Mouse (Mus musculus): ENCODE results near the gene Ppp1r9a. TPM values are rescaled to one million over a fixed set of nuclear protein-coding genes. Genes with fewer than 3 reads are reported as not detected.

The Ppp1r9a gene
- polyA plus RNA-seq, 1 experiment from 2014 or later: 12.1 TPM

- DNase-seq (ENCODE audit: low read depth, low spot score) (no peak), ATAC-seq (no peak)
- no peak for TF ChIP-seq CTCF (IDR thresholded peaks at IDR 0.05)
- CTCF ChIA-PET: no interaction called here
- in situ Hi-C loops (cut with MboI; ENCODE audit: low pct_unique_long_range_greater_than_20kb): no loop called here
- no peaks in the 10 kb centered on the region for H3K27me3 ChIP-seq
- POLR2A ChIA-PET: no interaction called here
These were observed 143.1 kb downstream of the Ppp1r9a start for GRCm38 (mm10) chr6:5045854-5046253.

DNA sequence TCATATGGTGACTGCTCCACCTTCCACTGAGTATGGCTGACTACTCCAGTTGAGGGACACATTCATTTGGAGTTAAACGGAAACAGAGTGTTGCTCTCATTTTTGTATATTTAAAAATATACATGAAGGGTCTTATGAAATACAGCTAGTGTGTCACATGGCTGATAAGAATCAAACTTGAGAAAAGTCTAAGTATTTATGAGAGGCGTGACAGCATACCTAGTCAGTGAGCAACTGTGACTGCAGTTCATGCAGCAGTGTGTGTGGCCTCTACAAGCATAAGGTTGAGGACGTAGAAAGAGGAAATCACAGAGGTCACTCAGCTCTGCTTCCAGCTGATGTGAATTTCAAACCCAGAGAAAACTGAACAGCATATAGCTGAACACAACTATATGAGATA, 145.3 kb downstream of the Ppp1r9a start:
- ChIA-PET POLR2A (no interaction called here), CTCF (no interaction called here)
- ATAC-seq: no peak
- H3K27me3 ChIP-seq: no peaks in the 10 kb centered on the region
- no peak for TF ChIP-seq CTCF (IDR thresholded peaks at IDR 0.05)
- no peak for DNase-seq (ENCODE audit: low read depth, low spot score)
- in situ Hi-C loops (cut with MboI; ENCODE audit: low pct_unique_long_range_greater_than_20kb): no loop called here

GRCm38 (mm10) chr6:5052309-5052708, 149.6 kb downstream of the Ppp1r9a start:
- POLR2A ChIA-PET: no interaction called here
- ATAC-seq (no peak), DNase-seq (ENCODE audit: low read depth, low spot score) (no peak)
- no peak for TF ChIP-seq CTCF (IDR thresholded peaks at IDR 0.05)
- in situ Hi-C loops (cut with MboI; ENCODE audit: low pct_unique_long_range_greater_than_20kb): no loop called here
- CTCF ChIA-PET: no interaction called here
- no peaks in the 10 kb centered on the region for H3K27me3 ChIP-seq

DNA sequence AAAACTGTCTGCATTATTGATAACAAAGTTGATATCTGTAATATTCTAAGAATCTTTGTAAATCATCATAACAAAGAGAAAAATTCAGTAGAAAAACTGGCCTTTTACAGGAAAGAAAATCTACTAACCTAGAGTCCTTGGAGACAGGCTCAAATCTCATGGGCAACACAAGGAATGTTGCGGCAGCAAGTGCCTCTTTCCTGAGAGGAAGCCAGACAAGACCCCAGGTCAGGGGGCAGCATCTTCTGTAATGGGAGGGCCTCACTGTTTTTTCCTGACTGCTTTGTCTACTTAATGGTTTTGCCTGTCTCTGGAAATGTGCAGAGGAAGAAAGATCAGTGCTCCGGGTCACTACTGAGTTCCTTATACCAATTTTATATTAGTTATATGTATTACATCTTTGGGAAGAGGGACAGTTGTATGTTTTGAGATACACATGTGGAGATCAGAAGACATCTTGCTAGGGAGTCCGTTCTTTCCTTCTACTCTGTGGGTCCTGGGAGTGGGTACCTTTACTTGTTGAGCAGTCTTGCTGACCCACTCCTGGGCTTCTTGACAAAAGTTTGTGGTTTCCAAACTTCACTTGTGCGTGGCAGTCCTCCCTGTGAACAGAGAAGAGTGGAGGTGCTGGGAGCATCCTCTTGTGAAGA, 151.9 kb downstream of the Ppp1r9a start:
- POLR2A ChIA-PET: no interaction called here
- ATAC-seq (no peak), DNase-seq (ENCODE audit: low read depth, low spot score) (no peak)
- H3K27me3 ChIP-seq: no peaks in the 10 kb centered on the region
- in situ Hi-C loops (cut with MboI; ENCODE audit: low pct_unique_long_range_greater_than_20kb): no loop called here
- TF ChIP-seq CTCF (IDR thresholded peaks at IDR 0.05): no peak
- CTCF ChIA-PET: no interaction called here

DNA sequence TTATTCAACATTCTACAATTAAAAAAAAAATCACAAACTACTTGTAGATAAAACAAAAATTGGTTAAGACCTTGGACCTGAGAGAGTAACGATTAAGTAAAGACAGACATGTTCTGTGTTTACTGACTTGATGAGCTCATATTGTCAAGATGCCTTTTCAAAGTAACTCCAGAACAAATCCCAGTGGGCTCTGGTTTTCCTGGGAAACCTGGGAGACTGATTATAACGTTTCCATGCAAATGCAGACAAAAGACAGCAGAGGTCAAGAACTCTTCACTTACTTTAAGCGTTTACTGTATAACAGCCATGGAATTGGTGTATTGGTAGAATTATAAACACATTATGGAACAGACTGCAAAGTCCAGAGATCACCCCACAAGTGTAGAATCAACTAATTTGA, 172.0 kb downstream of the Ppp1r9a start:
- CTCF ChIA-PET: no interaction called here

DNA sequence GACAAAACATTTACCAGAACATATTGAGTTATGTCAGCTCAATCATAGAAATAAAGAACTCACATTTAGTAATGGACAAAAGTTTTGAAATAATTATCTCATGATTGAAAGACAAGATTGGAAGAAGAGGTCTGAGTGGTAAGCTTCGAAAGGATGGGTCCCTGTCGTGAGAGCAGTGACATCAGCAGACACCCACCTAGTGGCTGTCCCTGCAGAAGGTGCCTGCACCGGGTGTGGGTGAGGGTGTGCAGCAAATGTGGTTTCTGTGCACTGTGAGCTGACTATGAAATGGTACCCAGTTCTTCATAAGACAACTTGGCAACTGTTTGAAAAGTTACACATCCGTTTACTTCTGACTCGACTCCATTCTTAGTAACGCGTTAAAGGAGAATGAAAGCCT, 173.0 kb downstream of the Ppp1r9a start:
- DNase-seq (ENCODE audit: low read depth, low spot score) (no peak), ATAC-seq (no peak)
- CTCF ChIA-PET: no interaction called here
- POLR2A ChIA-PET: no interaction called here
- H3K27me3 ChIP-seq: no peaks in the 10 kb centered on the region
- in situ Hi-C loops (cut with MboI; ENCODE audit: low pct_unique_long_range_greater_than_20kb): no loop called here
- TF ChIP-seq CTCF (IDR thresholded peaks at IDR 0.05): no peak

More for the DNA sequence above, 172.0 kb downstream of the Ppp1r9a start:
- DNase-seq (ENCODE audit: low read depth, low spot score): no peak
- no peaks in the 10 kb centered on the region for H3K27me3 ChIP-seq
- in situ Hi-C loops (cut with MboI; ENCODE audit: low pct_unique_long_range_greater_than_20kb): no loop called here
- TF ChIP-seq CTCF (IDR thresholded peaks at IDR 0.05): no peak
- no peak for ATAC-seq
- POLR2A ChIA-PET: no interaction called here

GRCm38 (mm10) chr6:5078009-5078408, 175.3 kb downstream of the Ppp1r9a start:
- no peaks in the 10 kb centered on the region for H3K27me3 ChIP-seq
- ChIA-PET POLR2A (no interaction called here), CTCF (no interaction called here)
- in situ Hi-C loops (cut with MboI; ENCODE audit: low pct_unique_long_range_greater_than_20kb): no loop called here
- ATAC-seq (no peak), DNase-seq (ENCODE audit: low read depth, low spot score) (no peak)
- no peak for TF ChIP-seq CTCF (IDR thresholded peaks at IDR 0.05)

DNA sequence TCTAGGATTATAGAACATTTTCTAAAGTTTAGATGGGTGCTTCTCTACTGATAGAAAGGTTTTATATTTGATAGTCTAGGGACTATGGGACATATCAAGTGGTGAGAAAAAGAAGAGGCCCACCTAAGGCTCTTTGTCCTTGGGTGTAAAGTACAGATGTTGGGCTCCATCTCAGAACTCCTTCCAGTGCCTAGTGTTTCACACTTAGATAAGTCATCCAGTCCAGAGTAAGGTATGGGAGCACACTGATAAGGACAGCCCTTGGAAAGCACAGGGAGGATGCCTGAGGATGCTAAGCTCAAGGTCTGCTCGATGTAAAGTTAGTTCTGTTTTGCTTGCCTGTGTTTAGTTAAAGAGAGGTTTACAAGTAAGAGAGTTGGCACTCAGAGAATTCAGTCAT, 176.4 kb downstream of the Ppp1r9a start:
- in situ Hi-C loops (cut with MboI; ENCODE audit: low pct_unique_long_range_greater_than_20kb): no loop called here
- POLR2A ChIA-PET: interaction anchor here (0.6 kb wide), 1 partner anchor 16 kb away, joined by 3 read pairs; no protein-coding TSS in a partner anchor

GRCm38 (mm10) chr6:5080094-5080493, 177.4 kb downstream of the Ppp1r9a start:
- in situ Hi-C loops (cut with MboI; ENCODE audit: low pct_unique_long_range_greater_than_20kb): no loop called here
- POLR2A ChIA-PET: no interaction called here
- TF ChIP-seq CTCF (IDR thresholded peaks at IDR 0.05): no peak
- no peak for DNase-seq (ENCODE audit: low read depth, low spot score)
- CTCF ChIA-PET: no interaction called here
- ATAC-seq: no peak
- no peaks in the 10 kb centered on the region for H3K27me3 ChIP-seq

More for the DNA sequence above, 176.4 kb downstream of the Ppp1r9a start:
- no peak for ATAC-seq
- H3K27me3 ChIP-seq: no peaks in the 10 kb centered on the region
- DNase-seq (ENCODE audit: low read depth, low spot score): no peak
- TF ChIP-seq CTCF (IDR thresholded peaks at IDR 0.05): no peak
- CTCF ChIA-PET: no interaction called here

GRCm38 (mm10) chr6:5080496-5080895, 177.8 kb downstream of the Ppp1r9a start:
- no peak for TF ChIP-seq CTCF (IDR thresholded peaks at IDR 0.05)
- ChIA-PET CTCF (no interaction called here), POLR2A (no interaction called here)
- no peaks in the 10 kb centered on the region for H3K27me3 ChIP-seq
- in situ Hi-C loops (cut with MboI; ENCODE audit: low pct_unique_long_range_greater_than_20kb): no loop called here
- ATAC-seq: no peak
- DNase-seq (ENCODE audit: low read depth, low spot score): no peak

DNA sequence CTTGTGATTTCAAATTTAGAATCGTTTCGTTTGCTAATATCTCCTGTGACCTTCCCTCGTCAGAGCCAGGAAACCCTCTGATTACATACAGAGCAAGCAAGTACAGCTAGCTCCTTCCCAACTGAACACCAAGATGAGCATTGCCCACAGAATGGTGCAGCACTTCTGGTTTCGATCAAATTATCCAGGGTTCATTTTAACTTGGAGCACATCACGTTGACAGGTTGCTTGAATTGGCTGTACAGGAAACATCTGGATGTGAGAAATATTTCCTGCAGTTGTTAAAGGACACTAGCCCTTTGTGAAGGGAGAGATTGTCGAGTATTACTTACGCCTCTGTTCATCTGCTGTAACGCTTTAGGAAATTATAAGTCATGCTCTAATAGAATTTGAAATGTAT, 178.4 kb downstream of the Ppp1r9a start:
- DNase-seq (ENCODE audit: low read depth, low spot score) (no peak), ATAC-seq (no peak)
- no peaks in the 10 kb centered on the region for H3K27me3 ChIP-seq
- ChIA-PET CTCF (no interaction called here), POLR2A (no interaction called here)
- no peak for TF ChIP-seq CTCF (IDR thresholded peaks at IDR 0.05)
- in situ Hi-C loops (cut with MboI; ENCODE audit: low pct_unique_long_range_greater_than_20kb): no loop called here

DNA sequence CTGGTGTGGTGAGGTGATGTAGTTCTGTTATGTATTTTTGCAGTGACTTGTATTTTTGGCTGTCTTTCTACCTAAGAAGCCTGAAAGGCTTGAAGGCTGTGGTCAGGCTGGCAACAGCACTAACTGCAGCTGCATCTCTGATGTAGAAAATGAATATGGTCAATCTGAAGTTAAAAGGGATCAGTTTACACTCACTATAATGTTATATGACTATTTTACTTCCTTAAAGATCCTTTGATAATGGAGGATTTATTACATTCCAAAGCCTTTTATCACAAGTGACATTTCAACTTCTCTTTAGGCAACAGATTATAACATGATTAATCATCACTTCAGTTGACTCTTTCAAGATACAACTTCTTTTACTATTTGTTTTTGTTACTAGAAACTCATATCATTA, 179.4 kb downstream of the Ppp1r9a start:
- ChIA-PET POLR2A (interaction anchor here (0.7 kb wide), 1 partner anchor 57 kb away, joined by 3 read pairs; no protein-coding TSS in a partner anchor), CTCF (no interaction called here)
- in situ Hi-C loops (cut with MboI; ENCODE audit: low pct_unique_long_range_greater_than_20kb): no loop called here
- TF ChIP-seq CTCF (IDR thresholded peaks at IDR 0.05): no peak
- ATAC-seq (no peak), DNase-seq (ENCODE audit: low read depth, low spot score) (no peak)
- no peaks in the 10 kb centered on the region for H3K27me3 ChIP-seq

All from Patski (cell line).